In genomic region chr5:104073602-104074001, GRCm38 (mm10) we compare ENCODE assay signal across 10 mouse cellular contexts. TPM values are rescaled to one million over a fixed set of nuclear protein-coding genes. Genes with fewer than 3 reads are reported as not detected.
DNase-seq lines count a peak whose midpoint lies in the region; ATAC-seq and TF ChIP-seq lines count a peak whose summit lies in the region.
"Had no signal": no experiment of that assay in that cellular context is flagged by ENCODE, and none has a peak within 500 bp of the region (broad histone marks: within the 10 kb centered on the region; RNA-seq: fewer than 3 reads in every experiment).

No protein-coding gene starts in this region.

- 76% methylated on average over 5 of the region's 5 CpGs for WGBS in kidney, embryonic 14.5 days
- WGBS in embryonic facial prominence, embryonic 13.5 days = 89% methylated on average over 5 of the region's 5 CpGs
- 65% methylated on average over 5 of the region's 5 CpGs for WGBS in hindbrain, embryonic 13.5 days
- 87% methylated on average over 5 of the region's 5 CpGs for WGBS in midbrain, embryonic 14.5 days

- H3K9ac ChIP-seq in kidney, embryonic 14.5 days (ENCODE audit: low read depth, low read length) = no peak overlapping the region
- H3K9ac ChIP-seq in embryonic facial prominence, embryonic 13.5 days = no peak overlapping the region
- no peak overlapping the region for H3K9ac ChIP-seq in hindbrain, embryonic 13.5 days
- no peak overlapping the region for H3K9ac ChIP-seq in midbrain, embryonic 14.5 days (replicated peaks; ENCODE audit: low read length)

- no peak for DNase-seq in kidney, postnatal 10 days
- DNase-seq in midbrain, embryonic 14.5 days = no peak
- DNase-seq in left cerebral cortex, adult 2 months (ENCODE audit: extremely low spot score in 1 of 2, low spot score in 2 of 2) = no peak
- DNase-seq in left cerebral cortex, adult 11 months (ENCODE audit: low spot score) = no peak
- no peak for DNase-seq in Muller cell, postnatal 12 days (ENCODE audit: inconsistent ontology term)

- no peaks in the 10 kb centered on the region for H3K9me3 ChIP-seq in kidney, embryonic 14.5 days (ENCODE audit: control insufficient read depth, low read length)
- H3K9me3 ChIP-seq in embryonic facial prominence, embryonic 13.5 days = 0 out of 2 replicates have a peak, but pooled peaks cover 2% of the 10 kb centered on the region
- no peaks in the 10 kb centered on the region for H3K9me3 ChIP-seq in hindbrain, embryonic 13.5 days
- H3K9me3 ChIP-seq in midbrain, embryonic 14.5 days (ENCODE audit: control insufficient read depth, low read length) = no peaks in the 10 kb centered on the region

- H3K27ac ChIP-seq in kidney, embryonic 14.5 days (ENCODE audit: low read depth, low read length) = no peak overlapping the region
- no peak overlapping the region for H3K27ac ChIP-seq in embryonic facial prominence, embryonic 13.5 days
- no peak overlapping the region for H3K27ac ChIP-seq in hindbrain, embryonic 13.5 days
- H3K27ac ChIP-seq in midbrain, embryonic 14.5 days (replicated peaks; ENCODE audit: low read depth, low read length) = no peak overlapping the region
- H3K27ac ChIP-seq in left cerebral cortex, adult 2 months = no peak overlapping the region

- H3K27me3 ChIP-seq in kidney, embryonic 14.5 days (ENCODE audit: control insufficient read depth, insufficient read depth, low read length) = no peaks in the 10 kb centered on the region
- H3K27me3 ChIP-seq in embryonic facial prominence, embryonic 13.5 days = peaks cover 8% of the 10 kb centered on the region
- no peaks in the 10 kb centered on the region for H3K27me3 ChIP-seq in hindbrain, embryonic 13.5 days
- no peaks in the 10 kb centered on the region for H3K27me3 ChIP-seq in midbrain, embryonic 14.5 days (ENCODE audit: control insufficient read depth, insufficient read depth, low read length)

- TF ChIP-seq CTCF in left cerebral cortex, adult 2 months (IDR thresholded peaks at IDR 0.05) = no peak

- H3K4me3 ChIP-seq in kidney, embryonic 14.5 days (ENCODE audit: low read length) = no peak overlapping the region
- no peak overlapping the region for H3K4me3 ChIP-seq in embryonic facial prominence, embryonic 13.5 days
- no peak overlapping the region for H3K4me3 ChIP-seq in hindbrain, embryonic 13.5 days
- no peak overlapping the region for H3K4me3 ChIP-seq in midbrain, embryonic 14.5 days (replicated peaks; ENCODE audit: low read depth, low read length)
- no peak overlapping the region for H3K4me3 ChIP-seq in left cerebral cortex, adult 2 months

- no peak overlapping the region for H3K4me2 ChIP-seq in kidney, embryonic 14.5 days (replicated peaks; ENCODE audit: low read depth, low read length)
- no peak overlapping the region for H3K4me2 ChIP-seq in embryonic facial prominence, embryonic 13.5 days
- no peak overlapping the region for H3K4me2 ChIP-seq in hindbrain, embryonic 13.5 days
- no peak overlapping the region for H3K4me2 ChIP-seq in midbrain, embryonic 14.5 days (ENCODE audit: low read length)

- intact Hi-C loops in left cerebral cortex, adult 2 months (cut with DNase I) = loop anchor here (2.0 to 5.0 kb wide), 2 partner anchors 27 to 264 kb away; partner anchors contain the start of gene Nudt9

- 0 out of 2 replicates have a peak, but pooled peaks cover 6% of the 10 kb centered on the region for H3K4me1 ChIP-seq in kidney, embryonic 14.5 days (ENCODE audit: control insufficient read depth, insufficient read depth, low read length)
- 0 out of 2 replicates have a peak, but pooled peaks cover 5% of the 10 kb centered on the region for H3K4me1 ChIP-seq in embryonic facial prominence, embryonic 13.5 days
- H3K4me1 ChIP-seq in hindbrain, embryonic 13.5 days (replicated peaks) = peaks cover 8% of the 10 kb centered on the region
- H3K4me1 ChIP-seq in midbrain, embryonic 14.5 days (ENCODE audit: control insufficient read depth, insufficient read depth, low read length) = 0 out of 2 replicates have a peak, but pooled peaks cover 6% of the 10 kb centered on the region

- H3K36me3 ChIP-seq in kidney, embryonic 14.5 days (ENCODE audit: control insufficient read depth, insufficient read depth, low read length) = no peaks in the 10 kb centered on the region
- no peaks in the 10 kb centered on the region for H3K36me3 ChIP-seq in embryonic facial prominence, embryonic 13.5 days
- H3K36me3 ChIP-seq in hindbrain, embryonic 13.5 days = no peaks in the 10 kb centered on the region
- H3K36me3 ChIP-seq in midbrain, embryonic 14.5 days (ENCODE audit: control insufficient read depth, insufficient read depth, low read length) = no peaks in the 10 kb centered on the region

- ATAC-seq in kidney, embryonic 14.5 days (ENCODE audit: low FRiP score, low TSS enrichment) = peak; percentile 88
- peak; percentile 96 for ATAC-seq in embryonic facial prominence, embryonic 13.5 days (ENCODE audit: insufficient number of reproducible peaks, insufficient read depth, low FRiP score, low TSS enrichment, low read depth)
- ATAC-seq in hindbrain, embryonic 13.5 days (ENCODE audit: low FRiP score) = peak; percentile 80
- peak; percentile 94 for ATAC-seq in midbrain, embryonic 14.5 days (ENCODE audit: low FRiP score, low TSS enrichment)

RNA-seq across cellular contexts. Expression of gene Gm17660, which starts 3.8 kb away (rescaled TPM):
- not detected in 2 replicates for polyA plus RNA-seq in kidney, embryonic 14.5 days (2014; fragmentation: Nextera tagmentation; extraction: Ambion mirVana)
- polyA plus RNA-seq in embryonic facial prominence, embryonic 13.5 days (2015; fragmentation: Nextera tagmentation; extraction: Ambion mirVana) = not detected in 2 replicates
- polyA plus RNA-seq in hindbrain, embryonic 13.5 days (2015; fragmentation: Nextera tagmentation; extraction: Ambion mirVana) = not detected in 2 replicates
- not detected in 2 replicates for polyA plus RNA-seq in midbrain, embryonic 14.5 days (2014; fragmentation: Nextera tagmentation; extraction: Ambion mirVana)
- not detected for total RNA-seq in left cerebral cortex, adult 2 months (2021)
- total RNA-seq: liver, adult 2 months; neutrophil, adult 5-6 weeks had no signal
- polyA plus RNA-seq: liver, adult 2 months had no signal

RNA-seq across cellular contexts. Expression of gene Nudt9, which starts 27.5 kb away (rescaled TPM):
- polyA plus RNA-seq in kidney, embryonic 14.5 days (2014; fragmentation: Nextera tagmentation; extraction: Ambion mirVana) = 57.5 and 58.1 TPM in 2 replicates
- 63.0 and 64.0 TPM in 2 replicates for polyA plus RNA-seq in embryonic facial prominence, embryonic 13.5 days (2015; fragmentation: Nextera tagmentation; extraction: Ambion mirVana)
- polyA plus RNA-seq in hindbrain, embryonic 13.5 days (2015; fragmentation: Nextera tagmentation; extraction: Ambion mirVana) = 67.0 and 70.4 TPM in 2 replicates
- polyA plus RNA-seq in midbrain, embryonic 14.5 days (2014; fragmentation: Nextera tagmentation; extraction: Ambion mirVana) = 56.0 and 56.1 TPM in 2 replicates
- total RNA-seq in left cerebral cortex, adult 2 months (2021) = 10 to 100 TPM; 66.1 to 68.4 TPM

RNA-seq across cellular contexts. Expression of gene Sparcl1, which starts 39.9 kb away (rescaled TPM):
- polyA plus RNA-seq in kidney, embryonic 14.5 days (2014; fragmentation: Nextera tagmentation; extraction: Ambion mirVana) = 33.5 and 36.1 TPM in 2 replicates
- 46.6 and 53.7 TPM in 2 replicates for polyA plus RNA-seq in embryonic facial prominence, embryonic 13.5 days (2015; fragmentation: Nextera tagmentation; extraction: Ambion mirVana)
- polyA plus RNA-seq in hindbrain, embryonic 13.5 days (2015; fragmentation: Nextera tagmentation; extraction: Ambion mirVana) = 150 and 151 TPM in 2 replicates
- 118 and 147 TPM in 2 replicates for polyA plus RNA-seq in midbrain, embryonic 14.5 days (2014; fragmentation: Nextera tagmentation; extraction: Ambion mirVana)
- total RNA-seq in left cerebral cortex, adult 2 months (2021) = 1,000 to 10,000 TPM; 1,525 to 1,546 TPM
- total RNA-seq: neutrophil, adult 5-6 weeks had no signal

RNA-seq across cellular contexts. Expression of gene Hsd17b11, which starts 51.9 kb away (rescaled TPM):
- 7.3 and 7.9 TPM in 2 replicates for polyA plus RNA-seq in kidney, embryonic 14.5 days (2014; fragmentation: Nextera tagmentation; extraction: Ambion mirVana)
- 2.8 and 3.6 TPM in 2 replicates for polyA plus RNA-seq in embryonic facial prominence, embryonic 13.5 days (2015; fragmentation: Nextera tagmentation; extraction: Ambion mirVana)
- polyA plus RNA-seq in hindbrain, embryonic 13.5 days (2015; fragmentation: Nextera tagmentation; extraction: Ambion mirVana) = 2.4 and 2.7 TPM in 2 replicates
- 1.7 and 1.8 TPM in 2 replicates for polyA plus RNA-seq in midbrain, embryonic 14.5 days (2014; fragmentation: Nextera tagmentation; extraction: Ambion mirVana)
- total RNA-seq in left cerebral cortex, adult 2 months (2021) = 10 to 100 TPM; 42.3 to 42.7 TPM
